Mouse (Mus musculus): ENCODE measurements around the gene Ddi2. TPM values are rescaled to one million over a fixed set of nuclear protein-coding genes. Genes with fewer than 3 reads are reported as not detected.

Ddi2 gene
- polyA plus RNA-seq, 1 experiment from 2014 or later: 11.9 TPM

DNA sequence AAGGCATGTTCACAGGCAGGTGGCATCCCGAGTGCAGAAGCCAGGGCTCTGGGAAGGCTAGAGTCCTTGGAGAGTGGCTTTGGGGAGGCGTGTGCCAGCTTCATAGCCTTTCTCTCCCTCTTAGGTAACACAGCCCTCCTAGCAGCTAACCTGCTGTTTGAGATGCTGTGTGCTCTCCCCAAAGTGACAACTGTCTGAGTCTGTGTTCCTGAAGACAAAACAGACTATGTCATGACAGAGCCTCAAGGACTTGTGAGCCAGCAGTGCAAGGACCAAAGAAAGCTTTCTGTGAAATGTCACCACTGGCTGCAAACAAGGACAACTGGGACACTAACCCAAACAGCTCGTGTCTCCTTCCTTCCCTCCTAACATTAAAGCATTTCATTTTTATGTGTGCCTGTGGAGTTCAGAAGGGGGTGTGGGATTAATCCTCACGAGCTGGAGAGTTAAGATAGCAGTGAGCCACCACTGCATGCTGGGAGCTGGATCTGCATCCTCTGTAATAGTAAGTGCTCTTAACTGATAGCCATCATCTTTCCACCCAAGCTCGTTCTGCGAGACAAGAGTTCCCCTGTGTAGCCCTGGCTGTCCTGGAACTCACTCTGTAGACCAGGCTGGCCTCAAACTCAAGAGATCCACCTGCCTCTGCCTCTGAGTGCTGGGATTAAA is 35.8 kb upstream of the Ddi2 start:
- no peak overlapping the region for H3K27ac ChIP-seq (replicated peaks)
- no peaks in the 10 kb centered on the region for H3K9me3 ChIP-seq (replicated peaks)
- no peak for ATAC-seq (ENCODE audit: low FRiP score)
- no peak overlapping the region for H3K9ac ChIP-seq (replicated peaks)
- no peaks in the 10 kb centered on the region for H3K27me3 ChIP-seq (replicated peaks)
- H3K4me3 ChIP-seq (replicated peaks): no peak overlapping the region
- H3K36me3 ChIP-seq: peaks cover 35% of the 10 kb centered on the region
- no peaks in the 10 kb centered on the region for H3K4me1 ChIP-seq
- H3K4me2 ChIP-seq: no peak overlapping the region
- 77% methylated on average over 6 of the region's 6 CpGs for WGBS

DNA sequence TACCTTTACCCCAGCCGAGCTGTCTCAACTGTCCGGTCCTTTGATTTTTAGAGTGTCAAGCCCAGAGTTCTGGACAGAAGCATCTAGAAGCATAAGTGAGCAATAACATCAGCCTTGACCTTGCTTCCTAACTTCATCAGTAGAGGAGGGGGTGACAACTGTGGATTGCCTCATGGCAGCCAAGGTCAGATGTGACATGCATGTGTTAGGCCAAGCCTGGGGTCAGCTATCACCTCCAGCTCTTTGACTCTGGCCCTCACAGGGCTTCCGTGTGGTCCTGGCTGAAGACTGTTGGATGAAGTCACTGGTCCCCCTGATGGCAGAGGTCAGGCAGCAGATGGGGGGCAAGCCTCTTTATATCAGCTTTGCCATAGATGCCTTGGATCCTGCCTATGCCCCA is 33.9 kb upstream of the Ddi2 start:
- ATAC-seq (ENCODE audit: low FRiP score): no peak
- H3K9me3 ChIP-seq (replicated peaks): no peaks in the 10 kb centered on the region
- H3K9ac ChIP-seq (replicated peaks): no peak overlapping the region
- no peaks in the 10 kb centered on the region for H3K27me3 ChIP-seq (replicated peaks)
- H3K4me1 ChIP-seq: no peaks in the 10 kb centered on the region
- no peak overlapping the region for H3K4me2 ChIP-seq
- WGBS: 98% methylated on average over 3 of the region's 3 CpGs
- H3K27ac ChIP-seq (replicated peaks): no peak overlapping the region
- H3K4me3 ChIP-seq (replicated peaks): no peak overlapping the region
- peaks cover 16% of the 10 kb centered on the region for H3K36me3 ChIP-seq

DNA sequence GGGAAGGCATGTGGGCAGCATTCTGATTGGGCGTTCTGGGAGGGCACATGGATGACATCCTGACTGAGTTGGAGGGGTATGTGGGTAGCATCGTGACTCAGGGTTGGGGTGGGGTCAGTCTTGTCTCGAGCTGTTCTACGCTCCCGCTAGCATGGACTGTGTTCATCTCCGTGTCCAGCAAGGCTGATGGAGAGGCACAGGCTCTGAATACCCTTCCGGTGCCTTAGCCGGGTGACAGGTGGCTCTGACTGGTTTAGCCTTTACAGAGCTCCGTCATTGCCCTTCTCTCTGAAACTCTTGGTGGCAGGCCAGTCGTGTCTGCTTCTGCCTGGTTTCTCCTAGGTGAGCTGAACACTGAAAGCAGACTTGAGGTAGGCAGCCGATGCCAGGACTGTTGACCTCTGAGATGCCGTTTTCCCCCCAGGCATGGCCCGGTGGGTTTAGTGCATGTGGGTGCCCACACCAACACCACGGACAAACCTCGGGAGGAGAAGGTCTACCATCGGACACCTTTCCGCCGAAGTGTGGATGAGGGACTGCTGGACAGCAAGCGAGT is 32.2 kb upstream of the Ddi2 start:
- H3K4me1 ChIP-seq: no peaks in the 10 kb centered on the region
- H3K9me3 ChIP-seq (replicated peaks): no peaks in the 10 kb centered on the region
- H3K4me3 ChIP-seq (replicated peaks): no peak overlapping the region
- no peaks in the 10 kb centered on the region for H3K27me3 ChIP-seq (replicated peaks)
- H3K36me3 ChIP-seq: 0 out of 2 replicates have a peak, but pooled peaks cover 4% of the 10 kb centered on the region
- H3K9ac ChIP-seq (replicated peaks): no peak overlapping the region
- 92% methylated on average over 19 of the region's 19 CpGs for WGBS
- no peak for ATAC-seq (ENCODE audit: low FRiP score)
- no peak overlapping the region for H3K27ac ChIP-seq (replicated peaks)
- no peak overlapping the region for H3K4me2 ChIP-seq

DNA sequence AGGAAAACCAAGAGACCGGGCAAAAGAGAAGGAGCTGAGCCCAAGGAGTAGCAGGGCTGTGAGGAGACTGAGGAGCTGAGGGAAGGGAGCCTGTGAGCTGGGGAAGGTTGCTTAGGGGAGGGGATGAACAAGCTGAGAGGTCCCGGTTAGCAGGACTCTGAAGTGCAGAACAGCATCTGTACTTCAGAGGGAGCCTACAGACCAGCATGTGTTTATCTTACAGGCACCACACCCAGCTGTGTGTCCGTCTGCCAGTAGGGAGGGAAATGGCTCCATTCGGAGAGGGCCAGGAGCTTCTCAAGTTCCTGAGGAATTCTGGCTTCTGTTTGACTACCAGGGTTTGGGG is 28.8 kb upstream of the Ddi2 start:
- Histone ChIP-seq H3K4me1 (0 out of 2 replicates have a peak, but pooled peaks cover 2% of the 10 kb centered on the region), H3K4me3 (replicated peaks) (no peak overlapping the region), H3K9ac (replicated peaks) (no peak overlapping the region), H3K27me3 (replicated peaks) (no peaks in the 10 kb centered on the region), H3K36me3 (no peaks in the 10 kb centered on the region), H3K27ac (replicated peaks) (no peak overlapping the region), H3K9me3 (replicated peaks) (no peaks in the 10 kb centered on the region), H3K4me2 (no peak overlapping the region)
- 7% methylated on average over 4 of the region's 4 CpGs for WGBS
- no peak for ATAC-seq (ENCODE audit: low FRiP score)

DNA sequence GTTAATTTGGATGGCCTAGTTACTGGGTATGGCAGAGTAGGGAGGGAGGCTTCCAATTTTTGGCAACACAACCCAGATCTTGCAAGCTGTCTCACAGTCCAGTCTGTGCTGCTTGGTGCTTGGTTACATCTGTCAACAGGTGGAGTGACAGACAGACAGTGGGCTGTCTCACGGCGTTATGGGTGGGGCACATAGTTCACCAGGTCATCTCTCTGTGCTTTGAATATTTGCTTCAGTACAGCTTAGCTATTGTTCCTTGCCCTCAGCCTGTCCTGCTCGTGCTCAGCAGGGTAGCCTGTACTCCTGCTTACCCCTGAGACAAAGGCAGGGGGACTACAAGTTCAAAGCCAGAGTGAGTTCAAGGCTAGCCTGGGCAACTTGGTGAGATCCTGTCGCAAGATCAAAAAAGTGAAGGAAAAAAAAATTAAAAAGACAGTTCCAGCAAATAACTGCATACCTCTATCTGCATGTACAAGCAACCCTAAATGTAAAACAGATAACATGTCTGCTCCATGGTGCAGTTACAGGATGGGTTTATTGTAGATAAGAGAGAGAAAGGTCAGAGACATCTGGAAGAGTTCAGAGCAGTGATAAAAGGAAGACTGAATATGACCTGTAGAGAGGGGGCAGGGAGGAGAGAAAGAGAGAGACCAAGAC is 28.3 kb upstream of the Ddi2 start:
- 39% methylated on average over 4 of the region's 4 CpGs for WGBS
- no peaks in the 10 kb centered on the region for H3K36me3 ChIP-seq
- ATAC-seq (ENCODE audit: low FRiP score): no peak
- H3K4me1 ChIP-seq: 0 out of 2 replicates have a peak, but pooled peaks cover 3% of the 10 kb centered on the region
- H3K9me3 ChIP-seq (replicated peaks): no peaks in the 10 kb centered on the region
- H3K27ac ChIP-seq (replicated peaks): no peak overlapping the region
- no peaks in the 10 kb centered on the region for H3K27me3 ChIP-seq (replicated peaks)
- H3K4me3 ChIP-seq (replicated peaks): no peak overlapping the region
- H3K9ac ChIP-seq (replicated peaks): no peak overlapping the region
- no peak overlapping the region for H3K4me2 ChIP-seq

DNA sequence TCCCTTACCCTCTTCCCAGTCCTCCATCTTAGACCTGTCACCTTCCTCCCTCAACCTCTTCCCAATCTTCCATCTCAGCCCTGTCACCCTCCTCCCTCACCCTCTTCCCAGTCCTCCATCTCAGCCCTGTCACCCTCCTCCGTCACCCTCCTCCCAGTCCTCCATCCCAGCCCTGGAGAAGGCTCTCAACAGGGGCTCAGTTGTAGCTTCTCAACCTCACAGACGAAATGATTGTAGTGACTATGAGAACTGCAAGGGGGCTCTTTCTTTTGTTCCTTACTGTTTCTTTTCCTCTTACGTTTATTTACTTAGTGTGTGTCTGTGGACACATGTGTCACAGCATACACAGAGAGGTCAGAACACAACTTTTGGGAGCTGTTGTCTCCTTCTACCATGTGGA is 27.6 kb upstream of the Ddi2 start:
- Histone ChIP-seq H3K4me1 (0 out of 2 replicates have a peak, but pooled peaks cover 3% of the 10 kb centered on the region), H3K9me3 (replicated peaks) (no peaks in the 10 kb centered on the region), H3K36me3 (no peaks in the 10 kb centered on the region), H3K27ac (replicated peaks) (no peak overlapping the region), H3K4me3 (replicated peaks) (no peak overlapping the region), H3K4me2 (no peak overlapping the region), H3K27me3 (replicated peaks) (no peaks in the 10 kb centered on the region), H3K9ac (replicated peaks) (no peak overlapping the region)
- WGBS: 60% methylated on average over 3 of the region's 3 CpGs
- ATAC-seq (ENCODE audit: low FRiP score): no peak

DNA sequence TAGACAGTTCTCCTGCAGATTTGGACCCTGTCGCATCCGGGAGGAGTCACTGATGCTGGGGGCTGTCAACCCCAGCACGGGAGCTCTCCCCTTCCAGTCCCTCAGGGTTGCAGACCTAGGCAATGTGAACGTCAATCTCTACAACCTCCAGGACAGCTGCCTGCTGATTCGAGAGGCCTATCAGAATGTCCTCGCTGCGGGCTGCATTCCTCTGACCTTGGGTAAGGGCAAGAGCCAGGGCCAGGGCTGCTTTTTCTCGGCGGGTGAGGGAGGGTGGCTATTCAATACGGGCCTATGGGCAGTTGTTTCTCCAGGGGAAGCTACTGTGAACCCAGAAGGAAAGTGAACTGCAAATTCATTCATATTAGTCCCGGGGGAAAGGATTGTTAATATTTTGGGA is 26.3 kb upstream of the Ddi2 start:
- no peak overlapping the region for H3K4me3 ChIP-seq (replicated peaks)
- whole genome bisulfite sequencing: 34% methylated on average over 11 of the region's 11 CpGs
- H3K9me3 ChIP-seq (replicated peaks): no peaks in the 10 kb centered on the region
- H3K4me1 ChIP-seq: 0 out of 2 replicates have a peak, but pooled peaks cover 3% of the 10 kb centered on the region
- H3K4me2 ChIP-seq: no peak overlapping the region
- no peaks in the 10 kb centered on the region for H3K36me3 ChIP-seq
- no peak overlapping the region for H3K9ac ChIP-seq (replicated peaks)
- no peaks in the 10 kb centered on the region for H3K27me3 ChIP-seq (replicated peaks)
- no peak for ATAC-seq (ENCODE audit: low FRiP score)
- no peak overlapping the region for H3K27ac ChIP-seq (replicated peaks)

DNA sequence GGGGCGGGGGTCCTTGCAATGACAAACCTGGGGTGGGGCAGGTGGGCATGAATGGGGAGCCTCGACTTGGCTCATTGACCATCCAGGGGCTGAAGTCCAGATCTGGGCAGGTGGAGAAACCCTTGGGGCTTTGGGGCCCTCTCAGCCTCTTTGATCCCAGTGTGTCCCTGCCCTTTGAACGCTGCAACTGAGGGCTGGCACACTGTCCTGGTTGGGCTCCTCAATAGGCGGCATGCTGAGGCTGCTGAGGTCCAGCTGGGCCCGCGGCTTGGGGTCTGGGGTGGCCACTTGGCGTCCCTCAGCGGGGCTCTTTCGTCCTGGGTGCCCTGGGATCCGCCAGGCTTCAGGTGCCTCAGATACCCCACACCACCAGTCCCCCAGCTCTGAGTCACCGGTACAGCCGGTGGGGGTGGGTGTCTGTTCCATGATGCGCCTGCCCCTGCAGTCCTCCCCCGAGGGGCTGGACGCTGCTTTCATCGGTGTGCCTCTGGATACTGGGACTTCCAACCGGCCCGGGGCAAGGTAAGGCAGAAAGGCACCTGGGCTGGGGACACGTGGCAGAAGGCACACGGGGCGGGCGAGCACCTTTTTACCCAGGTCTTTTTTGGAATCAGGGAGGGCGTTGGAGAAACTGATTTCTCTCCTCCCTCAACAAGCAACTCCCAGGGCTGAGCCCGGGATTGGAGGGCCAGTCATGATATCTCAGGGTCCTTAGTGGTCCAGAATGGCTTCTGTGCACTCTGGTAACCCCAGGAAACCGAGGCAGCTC is 23.5 kb upstream of the Ddi2 start, which contains the start of gene Agmat:
Agmat (plus strand) TSS at position 95 of the 769 bp plus-strand sequence.
- no peaks in the 10 kb centered on the region for H3K27me3 ChIP-seq (replicated peaks)
- no peak within 1 kb of the TSS for H3K9ac ChIP-seq (replicated peaks)
- no peaks in the 10 kb centered on the region for H3K36me3 ChIP-seq
- H3K27ac ChIP-seq (replicated peaks): no peak within 1 kb of the TSS
- no peak for ATAC-seq (ENCODE audit: low FRiP score)
- 0 out of 2 replicates have a peak, but pooled peaks cover 3% of the 10 kb centered on the region for H3K4me1 ChIP-seq
- no peak within 1 kb of the TSS for H3K4me2 ChIP-seq
- no peaks in the 10 kb centered on the region for H3K9me3 ChIP-seq (replicated peaks)
- WGBS: 25% methylated on average over 25 of the region's 25 CpGs
- H3K4me3 ChIP-seq (replicated peaks): no peak within 1 kb of the TSS

DNA sequence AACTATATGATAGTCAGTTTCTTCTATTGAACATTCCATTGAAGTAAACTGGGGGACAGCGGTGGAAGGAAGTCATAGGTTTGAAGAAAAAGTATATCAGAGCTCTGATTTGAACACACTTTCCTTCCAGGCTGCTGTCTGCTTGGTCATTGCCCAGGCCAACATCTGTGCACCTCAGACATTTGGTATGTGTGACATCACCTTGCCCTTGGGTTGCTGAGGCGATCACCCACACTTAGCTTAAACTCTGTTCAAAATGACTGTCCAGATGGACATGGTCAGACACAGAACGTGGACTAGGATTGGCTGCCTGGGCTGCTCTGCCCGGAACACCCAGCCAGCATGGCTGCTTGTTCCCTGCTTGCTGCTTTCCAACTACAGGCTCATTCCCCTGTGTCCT is 19.2 kb upstream of the Ddi2 start:
- 91% methylated on average over 4 of the region's 4 CpGs for WGBS
- no peak for ATAC-seq (ENCODE audit: low FRiP score)
- H3K4me3 ChIP-seq (replicated peaks): no peak overlapping the region

DNA sequence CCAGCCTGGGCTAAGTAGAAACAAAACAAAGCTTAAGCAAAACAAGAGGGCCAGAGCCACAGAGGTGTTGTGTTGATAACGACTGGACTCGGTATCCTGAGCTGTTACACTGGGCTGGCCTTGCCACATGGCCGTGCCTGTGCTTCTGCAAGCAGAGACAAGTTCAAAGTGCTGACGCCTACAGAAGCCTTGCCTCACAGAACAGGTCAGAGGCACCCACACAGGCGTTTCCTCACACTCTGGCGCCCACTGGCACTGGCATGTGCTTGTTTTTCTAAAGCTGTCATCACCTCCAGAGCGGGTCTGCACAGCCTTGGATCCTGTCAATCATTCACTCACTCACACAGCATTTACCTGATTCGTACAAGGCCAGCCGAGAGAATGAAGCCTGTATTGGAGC is 18.6 kb upstream of the Ddi2 start:
- ATAC-seq (ENCODE audit: low FRiP score): no peak
- Histone ChIP-seq H3K4me2 (no peak overlapping the region), H3K4me1 (no peaks in the 10 kb centered on the region), H3K4me3 (replicated peaks) (no peak overlapping the region), H3K27ac (replicated peaks) (no peak overlapping the region), H3K36me3 (no peaks in the 10 kb centered on the region), H3K9me3 (replicated peaks) (no peaks in the 10 kb centered on the region), H3K9ac (replicated peaks) (no peak overlapping the region), H3K27me3 (replicated peaks) (no peaks in the 10 kb centered on the region)
- 76% methylated on average over 9 of the region's 9 CpGs for WGBS

More for the DNA sequence above, 19.2 kb upstream of the Ddi2 start:
- no peaks in the 10 kb centered on the region for H3K36me3 ChIP-seq
- no peaks in the 10 kb centered on the region for H3K9me3 ChIP-seq (replicated peaks)
- no peak overlapping the region for H3K27ac ChIP-seq (replicated peaks)
- no peak overlapping the region for H3K4me2 ChIP-seq
- 0 out of 2 replicates have a peak, but pooled peaks cover 3% of the 10 kb centered on the region for H3K4me1 ChIP-seq
- no peaks in the 10 kb centered on the region for H3K27me3 ChIP-seq (replicated peaks)
- no peak overlapping the region for H3K9ac ChIP-seq (replicated peaks)

DNA sequence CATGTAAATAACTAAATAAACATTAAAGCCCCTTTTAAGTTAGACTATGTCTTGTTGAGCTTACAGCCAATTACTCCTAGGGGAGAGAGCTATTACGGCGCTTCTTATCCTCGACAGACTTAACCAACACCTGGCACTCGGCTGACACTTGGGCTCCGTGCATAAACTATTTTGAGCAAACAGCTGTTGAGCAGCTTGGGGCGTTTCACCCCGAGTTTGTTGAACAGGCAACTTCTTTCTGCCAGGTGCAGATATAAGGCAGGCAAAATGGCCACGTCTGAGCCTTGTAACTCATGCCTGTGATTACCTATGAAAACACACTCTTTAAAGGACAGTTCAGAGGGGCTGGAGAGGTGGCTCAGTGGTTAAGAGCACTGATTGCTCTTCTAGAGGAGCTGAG is 14.8 kb upstream of the Ddi2 start:
- Histone ChIP-seq H3K4me1 (peaks cover 13% of the 10 kb centered on the region), H3K27ac (replicated peaks) (no peak overlapping the region), H3K4me3 (replicated peaks) (no peak overlapping the region), H3K9me3 (replicated peaks) (no peaks in the 10 kb centered on the region), H3K27me3 (replicated peaks) (no peaks in the 10 kb centered on the region), H3K36me3 (no peaks in the 10 kb centered on the region), H3K9ac (replicated peaks) (no peak overlapping the region), H3K4me2 (no peak overlapping the region)
- 75% methylated on average over 8 of the region's 8 CpGs for WGBS
- ATAC-seq (ENCODE audit: low FRiP score): no peak
